Mouse (Mus musculus) lung, embryonic 15.5 days (tissue): ENCODE measurements around the gene Ercc6l2. TPM values are rescaled to one million over a fixed set of nuclear protein-coding genes. Genes with fewer than 3 reads are reported as not detected.
"Not testable (repeated sequence)": the region's sequence is repeated elsewhere in the genome, so short reads cannot be mapped to it uniquely, and the experiment has no call there.

Source experiments
- ATAC-seq: fragments of 200-750 bp; cut with Nextera tagmentation; 2 replicates; pipeline ENCODE4 v1.8.0; 2017; ENCODE audit warnings: moderate number of reproducible peaks, borderline replicate concordance; ENCODE audit not compliant: low FRiP score, low TSS enrichment; ENCODE audit errors: extremely low read depth
- H3K27ac ChIP-seq: fragments of 300-500 bp; sonication (generic); 2 replicates; pipeline ENCODE4 v1.5.1; 2015; ENCODE audit warnings: moderate library complexity, mild to moderate bottlenecking, inconsistent platforms
- H3K27me3 ChIP-seq: fragments of 300-500 bp; sonication (generic); 2 replicates; pipeline ENCODE4 v1.6.1; 2015; ENCODE audit warnings: inconsistent platforms
- H3K36me3 ChIP-seq: fragments of 300-500 bp; sonication (generic); 2 replicates; pipeline ENCODE4 v1.6.1; 2015; ENCODE audit warnings: inconsistent platforms
- H3K4me1 ChIP-seq: fragments of 300-500 bp; sonication (generic); 2 replicates; pipeline ENCODE4 v1.6.1; 2015; ENCODE audit warnings: inconsistent platforms
- H3K4me2 ChIP-seq: fragments of 300-500 bp; sonication (generic); 2 replicates; pipeline ENCODE4 v1.6.1; 2015; ENCODE audit warnings: inconsistent platforms, mild to moderate bottlenecking, moderate library complexity
- H3K4me3 ChIP-seq: fragments of 300-500 bp; sonication (generic); 2 replicates; pipeline ENCODE4 v1.5.1; 2015; ENCODE audit warnings: mild to moderate bottlenecking, inconsistent platforms
- H3K9ac ChIP-seq: fragments of 300-500 bp; sonication (generic); 2 replicates; pipeline ENCODE4 v1.6.1; 2015; ENCODE audit warnings: inconsistent platforms
- H3K9me3 ChIP-seq: fragments of 300-500 bp; sonication (generic); 2 replicates; pipeline ENCODE4 v1.6.1; 2016; ENCODE audit warnings: inconsistent platforms
- WGBS: fragments of 180-500 bp; shearing (Covaris S2); methylation state at CpG from one replicate; pipeline ENCODE4 v1.1.7; 2015; 5-methylcytosine and 5-hydroxymethylcytosine counted together
- polyA plus RNA-seq: library from polyadenylated mRNA; unstranded; fragments of >200 nt; fragmentation: Nextera tagmentation; extraction: Ambion mirVana; gene quantifications from 2 replicates; pipeline ENCODE4 v1.2.1, GENCODE M21; 2015

Gene Ercc6l2
- polyA plus RNA-seq, 1 experiment from 2014 or later = 28.0 TPM

DNA sequence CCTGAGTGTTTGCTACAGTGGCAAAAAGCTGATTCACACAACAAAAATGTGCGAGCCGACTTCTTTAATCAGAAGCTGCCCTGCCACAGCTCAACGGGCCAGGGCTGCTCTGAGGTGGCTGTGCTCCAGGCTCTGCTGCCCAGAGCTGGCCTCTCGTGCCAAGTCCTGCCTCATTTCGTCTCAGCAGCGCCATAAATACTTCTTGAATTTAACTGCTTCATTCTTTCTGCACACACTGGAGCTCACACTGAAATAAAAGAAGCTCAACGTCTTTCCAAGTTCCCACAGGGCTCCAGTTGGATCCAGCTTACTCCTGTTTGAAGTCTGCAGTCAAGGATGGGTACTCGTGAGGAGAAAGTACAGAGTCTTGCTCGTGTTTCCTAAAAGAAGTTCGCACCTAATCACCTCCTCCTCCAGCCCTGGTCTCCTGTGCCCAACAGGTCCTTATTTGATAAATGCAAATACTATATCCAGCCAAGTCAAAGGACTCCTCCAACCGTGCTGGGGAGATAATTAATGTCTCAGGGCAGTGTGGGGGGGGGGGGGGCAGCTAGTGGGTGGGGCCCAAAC, 102.2 kb downstream of the Ercc6l2 start:
- Histone ChIP-seq H3K9ac (no peak overlapping the region), H3K9me3 (0 out of 2 replicates have a peak, but pooled peaks cover 5% of the 10 kb centered on the region), H3K36me3 (no peaks in the 10 kb centered on the region), H3K27me3 (no peaks in the 10 kb centered on the region), H3K27ac (peak overlapping the region; percentile 97), H3K4me3 (no peak overlapping the region), H3K4me1 (peaks cover 59% of the 10 kb centered on the region), H3K4me2 (peak overlapping the region; percentile 42)
- peak; percentile 65; the same call in 1 of the 2 replicates for ATAC-seq
- 14% methylated on average over 11 of the region's 11 CpGs for WGBS

DNA sequence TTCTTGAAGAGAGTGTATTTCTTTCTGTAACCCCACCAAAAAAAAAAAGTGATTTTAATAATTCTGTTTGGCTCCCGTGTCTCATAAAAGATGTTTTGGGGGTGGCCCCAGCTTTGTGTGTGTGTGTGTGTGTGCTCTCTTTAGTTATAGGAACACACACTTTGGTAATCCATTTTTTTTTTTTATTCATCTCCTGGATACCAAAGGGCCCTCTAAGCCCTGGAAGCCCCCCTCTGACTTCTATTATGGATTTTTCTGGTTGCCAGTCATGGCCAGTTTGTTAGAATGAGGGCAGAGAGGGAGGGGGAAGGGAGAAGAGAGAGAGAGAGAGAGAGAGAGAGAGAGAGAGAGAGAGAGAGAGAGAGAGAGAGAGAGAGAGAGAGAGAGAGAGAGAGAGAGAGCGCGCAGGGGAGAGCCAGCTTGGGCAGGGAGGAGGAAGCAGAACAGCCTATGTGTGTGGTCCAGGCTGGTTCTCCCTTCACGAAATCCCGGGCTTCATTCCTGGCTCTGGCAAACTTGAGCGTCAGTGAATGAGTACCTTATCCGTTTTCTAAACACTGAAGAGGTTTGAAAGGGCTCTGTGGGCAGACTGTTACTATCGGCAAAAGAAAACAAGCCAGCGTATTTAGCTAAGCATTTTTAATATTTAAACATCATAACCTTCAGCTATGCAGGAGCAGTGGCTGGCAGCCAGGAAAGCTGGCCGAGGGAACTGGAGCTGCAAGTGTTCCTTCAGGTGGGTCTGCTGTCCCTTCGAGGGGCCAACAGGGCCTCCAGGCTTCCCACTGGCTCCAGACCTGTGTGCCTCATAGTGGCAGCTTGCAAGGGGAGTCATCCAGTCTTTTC, 103.0 kb downstream of the Ercc6l2 start:
- Histone ChIP-seq H3K4me2 (peak overlapping the region; percentile 42), H3K9ac (0 out of 2 replicates have a peak overlapping the region, but pooled peaks have one; percentile 8), H3K4me1 (peaks cover 54% of the 10 kb centered on the region), H3K9me3 (0 out of 2 replicates have a peak, but pooled peaks cover 5% of the 10 kb centered on the region), H3K27ac (peak overlapping the region; percentile 97), H3K36me3 (no peaks in the 10 kb centered on the region), H3K27me3 (no peaks in the 10 kb centered on the region), H3K4me3 (no peak overlapping the region)
- 4% methylated on average over 11 of the region's 11 CpGs for WGBS
- peak; percentile 72; the same call in 1 of the 2 replicates for ATAC-seq

DNA sequence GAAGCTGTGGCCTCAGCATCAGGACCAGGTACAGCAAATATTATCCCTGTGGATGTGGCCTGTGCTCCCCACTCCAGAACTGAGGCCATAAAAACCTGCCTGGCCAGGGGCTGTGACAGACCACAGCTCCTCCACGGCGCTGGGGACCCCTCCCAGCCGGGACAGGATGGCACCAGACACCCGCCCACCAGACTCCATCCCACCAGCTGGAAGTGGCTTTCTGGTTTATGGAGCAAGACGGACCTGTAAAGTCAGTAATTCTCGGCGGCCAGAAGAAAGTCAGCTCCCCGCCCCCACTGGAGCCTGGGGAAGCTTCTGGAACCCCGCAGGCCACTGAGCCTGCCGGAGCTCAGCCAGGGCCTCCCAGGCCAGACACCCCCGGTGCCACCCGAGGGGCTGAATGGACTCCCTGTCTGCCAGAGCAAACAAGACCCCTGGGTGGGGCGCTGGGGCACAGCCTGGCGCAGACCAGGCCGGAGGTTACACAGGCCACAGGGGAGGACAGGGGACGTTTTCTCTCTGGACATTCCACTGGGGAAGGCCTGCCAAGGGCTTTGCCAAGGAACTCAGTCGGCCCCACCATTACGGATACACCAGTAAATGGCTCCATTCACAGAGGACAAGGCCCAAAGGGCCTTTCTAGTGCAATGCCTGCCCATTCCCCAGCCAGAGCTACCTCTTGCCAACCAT, 103.8 kb downstream of the Ercc6l2 start:
- peaks cover 54% of the 10 kb centered on the region for H3K4me1 ChIP-seq
- H3K36me3 ChIP-seq = no peaks in the 10 kb centered on the region
- WGBS = 32% methylated on average over 18 of the region's 18 CpGs
- 0 out of 2 replicates have a peak, but pooled peaks cover 5% of the 10 kb centered on the region for H3K9me3 ChIP-seq
- H3K27ac ChIP-seq = peak overlapping the region; percentile 97
- peak; percentile 20; the same call in 1 of the 2 replicates for ATAC-seq
- no peak overlapping the region for H3K4me3 ChIP-seq
- H3K4me2 ChIP-seq = peak overlapping the region; percentile 42
- H3K9ac ChIP-seq = 0 out of 2 replicates have a peak overlapping the region, but pooled peaks have one; percentile 23
- no peaks in the 10 kb centered on the region for H3K27me3 ChIP-seq

DNA sequence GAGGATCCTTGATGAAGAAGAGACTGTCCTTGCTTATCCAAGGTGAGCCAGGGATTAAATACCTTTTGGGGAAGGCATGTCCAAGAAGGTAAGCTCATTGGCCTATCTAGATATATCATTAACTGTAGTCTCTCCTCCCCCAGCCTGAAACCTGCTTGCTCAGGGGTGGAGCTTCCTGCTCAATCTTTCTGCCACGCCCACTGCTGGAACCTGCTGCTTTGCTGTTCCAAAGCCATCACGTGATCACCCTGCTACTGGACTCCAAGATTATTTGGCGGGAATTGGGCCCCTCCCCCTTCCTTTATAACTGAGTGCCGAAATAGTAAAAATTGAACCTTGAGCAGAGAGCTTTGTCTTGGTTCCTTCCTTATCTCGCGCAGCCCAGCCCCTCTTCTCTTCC, 109.0 kb downstream of the Ercc6l2 start:
- H3K27me3 ChIP-seq, H3K36me3 ChIP-seq, H3K4me3 ChIP-seq, H3K4me2 ChIP-seq, H3K9me3 ChIP-seq, ATAC-seq, H3K27ac ChIP-seq, H3K9ac ChIP-seq: not testable (repeated sequence)
- 48% methylated on average over 2 of the region's 6 CpGs for WGBS
- peaks cover 30% of the 10 kb centered on the region for H3K4me1 ChIP-seq

DNA sequence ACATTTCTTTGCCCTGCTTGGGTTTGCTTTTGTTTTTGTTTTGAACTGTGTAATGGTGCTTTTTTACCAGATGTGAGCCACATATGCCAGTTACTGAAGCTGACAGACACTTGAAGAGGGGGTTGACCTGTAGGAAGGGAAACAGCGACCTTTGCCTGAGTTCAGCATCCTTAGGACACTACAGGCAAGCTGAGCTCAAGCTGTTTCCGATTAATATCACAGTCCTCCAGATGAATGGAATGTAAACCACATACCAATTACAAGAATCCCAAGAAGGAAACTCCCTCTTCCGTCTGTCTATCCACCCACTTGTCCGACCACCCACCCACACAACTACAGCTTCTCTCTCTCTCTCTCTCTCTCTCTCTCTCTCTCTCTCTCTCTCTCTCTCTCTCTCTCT, 112.3 kb downstream of the Ercc6l2 start:
- Histone ChIP-seq H3K27ac (peak overlapping the region; percentile 48; the same call in 1 of the 2 replicates), H3K27me3 (no peaks in the 10 kb centered on the region), H3K4me3 (no peak overlapping the region), H3K9me3 (no peaks in the 10 kb centered on the region), H3K4me2 (no peak overlapping the region), H3K4me1 (peaks cover 39% of the 10 kb centered on the region), H3K9ac (no peak overlapping the region), H3K36me3 (no peaks in the 10 kb centered on the region)
- peak; percentile 50; the same call in 1 of the 2 replicates for ATAC-seq
- WGBS = 14% methylated on average over 4 of the region's 4 CpGs

DNA sequence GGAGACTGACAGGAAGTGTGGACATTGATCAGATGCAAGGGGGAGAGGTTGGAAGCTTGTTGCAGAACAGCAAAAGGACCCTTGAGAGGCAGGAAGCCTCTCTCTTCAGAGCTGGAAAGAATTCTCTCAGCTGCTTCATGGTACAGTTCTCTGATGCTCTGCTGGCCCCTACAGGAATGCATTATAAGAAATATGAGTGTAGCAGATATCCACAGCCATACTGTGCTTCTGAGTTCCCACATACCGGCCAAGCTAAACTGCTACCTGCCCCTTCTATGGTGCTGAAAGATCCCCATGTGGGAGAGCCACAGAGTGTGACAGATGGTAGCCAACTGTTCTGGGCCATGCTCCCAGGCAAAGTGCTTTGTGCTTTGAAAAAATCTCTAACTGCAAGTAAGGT, 114.3 kb downstream of the Ercc6l2 start:
- H3K9me3 ChIP-seq = no peaks in the 10 kb centered on the region
- no peak overlapping the region for H3K4me2 ChIP-seq
- 8% methylated on average over 1 of the region's 1 CpGs for WGBS
- H3K36me3 ChIP-seq = no peaks in the 10 kb centered on the region
- ATAC-seq = peak; percentile 82
- H3K27ac ChIP-seq = peak overlapping the region; percentile 73
- peaks cover 39% of the 10 kb centered on the region for H3K4me1 ChIP-seq
- no peaks in the 10 kb centered on the region for H3K27me3 ChIP-seq
- no peak overlapping the region for H3K4me3 ChIP-seq
- no peak overlapping the region for H3K9ac ChIP-seq

DNA sequence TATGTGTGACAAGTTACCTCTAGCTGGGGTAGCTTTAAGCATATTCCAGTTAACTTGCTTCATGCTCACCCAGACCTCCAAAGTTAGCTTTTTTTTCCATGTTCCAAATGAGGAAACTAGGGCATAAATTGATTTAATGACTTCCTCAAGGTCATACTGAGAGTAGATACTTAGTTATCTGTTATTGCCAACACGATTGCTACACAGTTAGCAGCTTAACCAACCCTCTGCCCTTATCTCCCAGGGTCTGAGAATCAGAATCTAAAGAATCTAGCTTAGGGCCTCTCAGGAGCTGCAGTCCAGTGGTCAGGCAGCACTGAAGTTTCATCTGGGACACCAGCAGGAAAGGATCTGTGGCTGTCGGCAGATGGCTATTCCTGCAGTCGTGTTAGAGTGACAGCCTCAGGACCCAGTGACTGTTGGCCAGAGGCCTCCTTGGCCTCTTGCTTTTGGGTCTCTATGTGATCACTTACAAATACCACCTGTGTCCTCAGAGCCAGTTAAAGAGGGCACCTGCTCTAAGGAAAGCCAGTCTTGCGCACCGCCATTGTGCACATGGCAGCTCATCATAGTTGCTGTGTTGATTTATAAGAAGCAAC, 115.0 kb downstream of the Ercc6l2 start:
- Histone ChIP-seq H3K9ac (no peak overlapping the region), H3K4me3 (no peak overlapping the region), H3K9me3 (no peaks in the 10 kb centered on the region), H3K4me2 (no peak overlapping the region), H3K4me1 (peaks cover 39% of the 10 kb centered on the region), H3K27ac (peak overlapping the region; percentile 73), H3K27me3 (no peaks in the 10 kb centered on the region), H3K36me3 (no peaks in the 10 kb centered on the region)
- ATAC-seq = no peak
- 41% methylated on average over 5 of the region's 5 CpGs for WGBS

DNA sequence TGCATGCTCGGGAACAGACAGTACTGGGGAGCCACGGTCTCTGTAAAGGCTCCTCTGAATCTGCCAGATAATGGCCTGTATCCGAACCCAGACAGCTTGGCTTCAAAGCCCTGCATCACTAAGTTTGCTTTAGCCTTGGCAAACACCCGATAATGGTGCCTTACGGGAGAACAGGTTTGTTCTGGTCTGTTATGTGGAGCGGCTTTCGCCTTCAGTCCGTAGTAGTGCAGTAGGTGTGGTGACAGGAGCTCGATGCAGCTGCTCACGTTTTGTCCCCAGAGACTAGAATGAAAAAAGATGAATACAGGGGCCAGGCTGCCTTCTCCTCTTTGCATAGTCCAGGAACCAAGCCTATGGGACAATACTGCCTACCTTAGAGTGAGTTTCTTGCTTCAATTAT, 115.5 kb downstream of the Ercc6l2 start:
- Histone ChIP-seq H3K27ac (peak overlapping the region; percentile 73; the same call in 1 of the 2 replicates), H3K9me3 (no peaks in the 10 kb centered on the region), H3K4me2 (no peak overlapping the region), H3K4me3 (no peak overlapping the region), H3K27me3 (no peaks in the 10 kb centered on the region), H3K9ac (no peak overlapping the region), H3K36me3 (no peaks in the 10 kb centered on the region), H3K4me1 (peaks cover 39% of the 10 kb centered on the region)
- 56% methylated on average over 10 of the region's 10 CpGs for WGBS
- ATAC-seq = no peak

DNA sequence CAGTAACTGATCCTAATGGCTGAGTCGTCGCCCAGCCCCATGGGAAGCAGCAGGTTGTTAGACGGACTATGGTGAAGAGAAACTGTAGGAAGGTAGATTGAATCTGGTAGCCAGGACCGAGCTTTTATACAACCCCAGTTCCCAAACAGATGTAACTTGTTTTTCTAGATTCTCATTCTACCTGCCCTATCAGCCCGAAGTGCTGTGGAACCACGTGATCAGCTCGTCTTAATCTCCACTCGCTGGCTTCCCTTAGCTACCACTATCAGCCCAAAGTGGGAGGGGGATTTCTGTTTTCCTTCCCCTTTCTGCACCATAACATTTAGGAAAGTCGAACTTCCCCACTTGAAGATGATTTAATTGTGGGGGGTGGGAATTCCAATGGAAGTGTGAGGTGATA, 121.3 kb downstream of the Ercc6l2 start:
- H3K27ac ChIP-seq = no peak overlapping the region
- no peaks in the 10 kb centered on the region for H3K27me3 ChIP-seq
- H3K4me1 ChIP-seq = 0 out of 2 replicates have a peak, but pooled peaks cover 4% of the 10 kb centered on the region
- no peak overlapping the region for H3K4me3 ChIP-seq
- H3K9ac ChIP-seq = no peak overlapping the region
- H3K4me2 ChIP-seq = no peak overlapping the region
- 73% methylated on average over 9 of the region's 9 CpGs for WGBS
- no peaks in the 10 kb centered on the region for H3K36me3 ChIP-seq
- no peaks in the 10 kb centered on the region for H3K9me3 ChIP-seq
- no peak for ATAC-seq

DNA sequence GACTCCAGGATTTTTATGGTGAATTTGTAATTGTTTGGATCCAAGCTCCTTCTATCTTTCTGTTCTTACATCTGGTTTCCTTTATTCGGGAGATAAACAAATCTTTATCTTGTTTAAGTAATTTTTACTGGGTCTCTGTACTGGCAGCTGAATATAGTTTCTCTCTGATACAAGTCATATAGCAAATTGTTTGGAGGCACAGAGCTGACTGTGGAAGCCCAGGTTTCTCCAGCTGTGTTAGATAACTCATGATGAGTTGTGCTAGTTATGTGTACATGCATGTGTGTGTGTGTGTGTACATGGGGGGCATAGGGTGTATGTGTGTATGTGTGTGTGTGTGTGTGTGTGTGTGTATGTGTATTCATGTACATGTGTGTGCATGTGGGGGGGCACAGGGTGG, 125.2 kb downstream of the Ercc6l2 start:
- no peaks in the 10 kb centered on the region for H3K27me3 ChIP-seq
- 0 out of 2 replicates have a peak overlapping the region, but pooled peaks have one; percentile 17 for H3K27ac ChIP-seq
- H3K36me3 ChIP-seq = no peaks in the 10 kb centered on the region
- no peak overlapping the region for H3K4me3 ChIP-seq
- peaks cover 12% of the 10 kb centered on the region; the same call in 1 of the 2 replicates for H3K4me1 ChIP-seq
- no peak overlapping the region for H3K4me2 ChIP-seq
- no peak overlapping the region for H3K9ac ChIP-seq
- ATAC-seq = no peak
- no peaks in the 10 kb centered on the region for H3K9me3 ChIP-seq
- WGBS = 44% methylated on average over 1 of the region's 1 CpGs

DNA sequence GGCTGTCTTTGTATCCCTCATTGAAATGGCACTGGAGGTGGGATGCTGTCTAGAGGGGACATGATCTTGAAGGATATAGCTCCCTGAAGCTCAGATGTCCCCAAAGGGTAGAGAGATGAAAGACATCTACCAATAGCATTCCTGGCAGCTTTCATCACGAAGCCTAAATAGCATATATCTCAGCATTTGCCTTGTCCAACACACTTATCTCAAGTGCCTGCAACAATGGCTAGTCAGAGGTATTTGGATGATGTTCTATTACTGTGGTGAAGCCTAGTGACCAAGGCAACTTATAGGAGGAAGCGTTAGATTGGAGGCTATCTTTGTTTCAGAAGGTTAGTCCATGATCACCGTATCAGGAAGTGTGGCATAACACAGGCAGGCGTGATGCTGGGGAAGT, 126.1 kb downstream of the Ercc6l2 start:
- Histone ChIP-seq H3K36me3 (no peaks in the 10 kb centered on the region), H3K27me3 (no peaks in the 10 kb centered on the region), H3K4me3 (no peak overlapping the region), H3K4me1 (peaks cover 12% of the 10 kb centered on the region; the same call in 1 of the 2 replicates), H3K9me3 (no peaks in the 10 kb centered on the region), H3K27ac (no peak overlapping the region), H3K9ac (no peak overlapping the region), H3K4me2 (no peak overlapping the region)
- WGBS = 76% methylated on average over 4 of the region's 4 CpGs
- ATAC-seq = no peak
